Mouse (Mus musculus): ENCODE measurements at regions not wholly inside any gene's neighbourhood (a gene's known extent, or its start where the extent isn't known, plus 50 kb on each side); places are given as distances from the start of the nearest gene placed in this dataset.

- no peak for ATAC-seq
- TF ChIP-seq EP300 (IDR thresholded peaks at IDR 0.05; ENCODE audit: low read depth) (no peak), CTCF (IDR thresholded peaks at IDR 0.05; ENCODE audit: low read depth) (no peak)
- H3K9me3 ChIP-seq (ENCODE audit: low read length): no peaks in the 10 kb centered on the region
- no peaks in the 10 kb centered on the region for H3K27me3 ChIP-seq (ENCODE audit: insufficient read depth, low read length)
- no peak overlapping the region for H3K9ac ChIP-seq (replicated peaks)
- no peaks in the 10 kb centered on the region for H3K4me1 ChIP-seq (ENCODE audit: insufficient read depth)
- 75% methylated on average over 7 of the region's 7 CpGs for WGBS (ENCODE audit: insufficient replicate concordance)
- no peak overlapping the region for H3K4me3 ChIP-seq (ENCODE audit: low read depth, low read length)
- no peak overlapping the region for H3K4me2 ChIP-seq (ENCODE audit: low read depth, low read length)
- H3K27ac ChIP-seq (ENCODE audit: low read depth): no peak overlapping the region
- no peak for DNase-seq
- no peaks in the 10 kb centered on the region for H3K36me3 ChIP-seq (replicated peaks; ENCODE audit: insufficient read depth, low read length)
These were observed 362.4 kb upstream of the Gm38303 start for GRCm38 (mm10) chr3:10697698-10698452.

- no peaks in the 10 kb centered on the region for H3K4me1 ChIP-seq (ENCODE audit: insufficient read depth)
- TF ChIP-seq CTCF (IDR thresholded peaks at IDR 0.05; ENCODE audit: low read depth): no peak
- TF ChIP-seq EP300 (IDR thresholded peaks at IDR 0.05; ENCODE audit: low read depth): no peak
- H3K27me3 ChIP-seq (ENCODE audit: insufficient read depth, low read length): no peaks in the 10 kb centered on the region
- DNase-seq (no peak), ATAC-seq (no peak)
- H3K4me2 ChIP-seq (ENCODE audit: low read depth, low read length): no peak overlapping the region
- no peak overlapping the region for H3K27ac ChIP-seq (ENCODE audit: low read depth)
- no peaks in the 10 kb centered on the region for H3K9me3 ChIP-seq (ENCODE audit: low read length)
- H3K9ac ChIP-seq (replicated peaks): no peak overlapping the region
- no peak overlapping the region for H3K4me3 ChIP-seq (ENCODE audit: low read depth, low read length)
- 45% methylated on average over 4 of the region's 4 CpGs for WGBS (ENCODE audit: insufficient replicate concordance)
- no peaks in the 10 kb centered on the region for H3K36me3 ChIP-seq (replicated peaks; ENCODE audit: insufficient read depth, low read length)
These were observed 350.0 kb upstream of the Gm38303 start for GRCm38 (mm10) chr3:10685501-10685951.

GRCm38 (mm10) chr3:10684885-10685500 lies 349.5 kb upstream of the Gm38303 start:
- no peaks in the 10 kb centered on the region for H3K27me3 ChIP-seq (ENCODE audit: insufficient read depth, low read length)
- no peak overlapping the region for H3K4me3 ChIP-seq (ENCODE audit: low read depth, low read length)
- H3K4me2 ChIP-seq (ENCODE audit: low read depth, low read length): no peak overlapping the region
- H3K4me1 ChIP-seq (ENCODE audit: insufficient read depth): no peaks in the 10 kb centered on the region
- peak; percentile 28 for DNase-seq
- no peak overlapping the region for H3K27ac ChIP-seq (ENCODE audit: low read depth)
- no peak overlapping the region for H3K9ac ChIP-seq (replicated peaks)
- ATAC-seq: no peak
- no peaks in the 10 kb centered on the region for H3K36me3 ChIP-seq (replicated peaks; ENCODE audit: insufficient read depth, low read length)
- peak; percentile 64 for TF ChIP-seq CTCF (IDR thresholded peaks at IDR 0.05; ENCODE audit: low read depth)
- no peak for TF ChIP-seq EP300 (IDR thresholded peaks at IDR 0.05; ENCODE audit: low read depth)
- 55% methylated on average over 6 of the region's 6 CpGs for WGBS (ENCODE audit: insufficient replicate concordance)
- H3K9me3 ChIP-seq (ENCODE audit: low read length): no peaks in the 10 kb centered on the region

GRCm38 (mm10) chr3:10681938-10682337 lies 346.5 kb upstream of the Gm38303 start:
- Histone ChIP-seq H3K9me3 (ENCODE audit: low read length) (no peaks in the 10 kb centered on the region), H3K27me3 (ENCODE audit: insufficient read depth, low read length) (no peaks in the 10 kb centered on the region), H3K36me3 (replicated peaks; ENCODE audit: insufficient read depth, low read length) (no peaks in the 10 kb centered on the region), H3K9ac (replicated peaks) (no peak overlapping the region), H3K4me1 (ENCODE audit: insufficient read depth) (no peaks in the 10 kb centered on the region), H3K4me2 (ENCODE audit: low read depth, low read length) (no peak overlapping the region), H3K4me3 (ENCODE audit: low read depth, low read length) (no peak overlapping the region), H3K27ac (ENCODE audit: low read depth) (no peak overlapping the region)
- ATAC-seq (no peak), DNase-seq (no peak)
- no peak for TF ChIP-seq CTCF (IDR thresholded peaks at IDR 0.05; ENCODE audit: low read depth)
- no peak for TF ChIP-seq EP300 (IDR thresholded peaks at IDR 0.05; ENCODE audit: low read depth)

- Histone ChIP-seq H3K4me1 (ENCODE audit: insufficient read depth) (no peaks in the 10 kb centered on the region), H3K9ac (replicated peaks) (no peak overlapping the region), H3K4me3 (ENCODE audit: low read depth, low read length) (no peak overlapping the region), H3K27me3 (ENCODE audit: insufficient read depth, low read length) (no peaks in the 10 kb centered on the region), H3K36me3 (replicated peaks; ENCODE audit: insufficient read depth, low read length) (no peaks in the 10 kb centered on the region), H3K27ac (ENCODE audit: low read depth) (no peak overlapping the region), H3K4me2 (ENCODE audit: low read depth, low read length) (no peak overlapping the region), H3K9me3 (ENCODE audit: low read length) (no peaks in the 10 kb centered on the region)
- TF ChIP-seq EP300 (IDR thresholded peaks at IDR 0.05; ENCODE audit: low read depth) (no peak), CTCF (IDR thresholded peaks at IDR 0.05; ENCODE audit: low read depth) (no peak)
- WGBS (ENCODE audit: insufficient replicate concordance): 59% methylated on average over 3 of the region's 3 CpGs
- DNase-seq: no peak
- ATAC-seq: no peak
These were observed 312.6 kb upstream of the Gm38303 start for GRCm38 (mm10) chr3:10647975-10648511.
